Mouse (Mus musculus): ENCODE measurements around the gene Gpr33. TPM values are rescaled to one million over a fixed set of nuclear protein-coding genes. Genes with fewer than 3 reads are reported as not detected.

The Gpr33 gene
- polyA plus RNA-seq (2015; fragmentation: Nextera tagmentation; extraction: Ambion mirVana), result 0.09 TPM in 2 replicates

DNA sequence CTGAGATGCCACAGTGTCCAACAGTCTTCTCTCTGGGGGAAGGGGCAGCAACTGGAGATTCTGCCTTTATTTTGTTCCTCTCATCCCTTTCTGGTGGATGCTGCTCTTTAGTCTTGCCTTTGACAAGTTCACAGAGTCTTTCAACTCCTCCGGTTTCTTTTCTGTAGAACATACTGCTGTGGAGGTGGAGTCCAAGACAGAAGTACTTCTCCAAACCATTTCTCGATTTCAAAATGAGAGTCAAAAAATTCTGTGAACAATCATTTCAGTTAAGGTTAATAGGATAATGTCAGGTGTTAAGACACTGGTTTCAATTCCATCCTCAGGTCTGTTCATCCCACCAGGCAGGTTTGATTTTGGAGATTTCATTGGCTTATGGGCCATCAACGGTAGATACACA lies at the start of gene Gpr33:
TSS of gene Gpr33 (minus strand) at position 101 of the 400 bp plus-strand sequence.
- DNase-seq (ENCODE audit: low spot score), result no peak

- DNase-seq (ENCODE audit: low spot score), result no peak
Observed at GRCm38 (mm10) chr12:52049324-52049723, 21.5 kb upstream of the Gpr33 start.

DNA sequence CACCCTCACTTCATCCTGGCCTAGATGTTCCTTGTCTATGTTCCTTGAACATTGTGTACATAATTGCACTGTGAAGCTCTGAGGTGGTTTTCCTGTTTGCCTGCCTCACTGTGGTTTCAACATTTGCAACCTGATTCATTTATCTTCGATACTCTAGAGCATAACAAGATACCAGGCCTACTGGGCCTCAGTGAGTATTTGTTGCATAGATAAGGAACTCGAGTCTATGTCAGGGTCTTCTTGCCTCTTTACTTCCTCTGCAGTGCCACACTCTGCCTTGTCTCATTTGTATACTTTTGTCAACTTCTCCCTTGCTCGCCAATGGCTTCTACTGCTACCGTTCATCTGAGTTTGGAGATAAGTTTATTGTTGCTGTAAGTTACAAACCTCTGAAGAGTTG lies 18.5 kb upstream of the Gpr33 start:
- no peak for DNase-seq (ENCODE audit: low spot score)

DNA sequence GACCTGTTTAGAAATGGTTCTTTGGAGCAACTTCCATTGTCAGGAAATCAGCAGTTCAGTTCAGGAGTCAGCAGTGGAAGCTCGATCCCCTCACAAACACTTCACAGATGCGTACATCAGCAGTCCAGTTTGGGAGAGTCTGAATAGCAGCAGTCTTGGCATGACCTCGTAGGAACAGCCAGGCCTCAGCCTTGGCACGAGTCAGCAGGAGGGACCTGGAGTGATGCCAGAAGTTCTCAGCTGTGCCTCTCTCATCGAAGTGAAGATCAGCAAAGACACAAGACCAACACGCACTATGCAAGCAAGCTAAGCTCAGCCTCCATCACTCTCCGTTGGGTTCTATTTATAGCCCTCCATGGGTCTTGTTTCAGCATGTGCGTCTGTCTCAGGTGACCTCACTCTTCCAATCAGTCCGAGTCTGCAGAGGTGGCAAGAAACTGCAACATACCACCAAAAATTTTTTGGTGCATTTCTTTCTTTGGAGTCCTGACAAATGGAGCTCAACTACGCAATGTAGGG lies 15.0 kb upstream of the Gpr33 start:
- no peak for DNase-seq (ENCODE audit: low spot score)

DNA sequence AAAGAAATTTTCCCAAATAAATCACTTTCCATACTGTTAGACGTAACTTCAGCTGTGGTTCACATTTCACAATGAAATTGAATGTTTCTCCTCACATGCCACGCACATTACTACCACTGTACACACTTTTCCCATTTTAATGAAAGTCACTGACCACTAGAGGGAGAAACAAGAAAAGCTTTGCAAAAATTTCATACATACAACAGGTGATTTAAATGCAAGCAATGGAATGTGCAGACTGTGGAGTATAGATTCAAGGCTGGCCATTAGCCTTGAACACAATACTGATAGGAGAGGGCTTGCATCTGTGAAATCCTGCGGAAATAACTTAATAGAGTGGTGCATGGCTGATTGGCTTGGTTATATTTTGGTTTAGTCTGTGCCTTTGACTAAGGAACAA lies 10.5 kb upstream of the Gpr33 start:
- peak; percentile 12 for DNase-seq (ENCODE audit: low spot score)

GRCm38 (mm10) chr12:52034956-52035355 lies 7.1 kb upstream of the Gpr33 start:
- no peak for DNase-seq (ENCODE audit: low spot score)

GRCm38 (mm10) chr12:52032276-52032675 lies 4.4 kb upstream of the Gpr33 start:
- no peak for DNase-seq (ENCODE audit: low spot score)

GRCm38 (mm10) chr12:52014494-52015029 lies 13.3 kb downstream of the Gpr33 start:
- no peak for DNase-seq (ENCODE audit: low spot score)

- DNase-seq (ENCODE audit: low spot score), result no peak
Observed at GRCm38 (mm10) chr12:52014044-52014443, 13.8 kb downstream of the Gpr33 start.

- no peak for DNase-seq (ENCODE audit: low spot score)
Observed at GRCm38 (mm10) chr12:52013274-52013673, 14.6 kb downstream of the Gpr33 start.

DNA sequence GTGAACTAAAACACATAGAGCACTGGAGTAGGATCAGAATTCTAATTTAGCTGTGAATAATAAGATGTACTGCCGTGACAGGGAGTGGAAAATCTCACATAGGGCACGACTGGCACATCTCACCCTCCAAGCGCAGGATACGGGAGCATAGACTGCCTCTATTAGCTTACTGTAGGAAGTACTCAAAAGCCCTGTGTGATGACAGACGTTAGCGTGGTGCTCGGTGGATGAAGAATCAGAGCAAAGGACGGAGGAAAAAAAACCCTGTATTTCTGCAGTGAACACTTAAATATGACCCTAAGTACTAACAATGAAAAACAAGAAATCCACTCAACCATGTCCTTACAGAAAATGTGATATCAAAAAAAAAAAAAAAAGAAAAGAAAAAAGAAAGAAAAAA lies 15.7 kb downstream of the Gpr33 start:
- DNase-seq (ENCODE audit: low spot score), result no peak

GRCm38 (mm10) chr12:52010630-52010961 lies 17.3 kb downstream of the Gpr33 start:
- DNase-seq (ENCODE audit: low spot score), result peak; percentile 52

DNA sequence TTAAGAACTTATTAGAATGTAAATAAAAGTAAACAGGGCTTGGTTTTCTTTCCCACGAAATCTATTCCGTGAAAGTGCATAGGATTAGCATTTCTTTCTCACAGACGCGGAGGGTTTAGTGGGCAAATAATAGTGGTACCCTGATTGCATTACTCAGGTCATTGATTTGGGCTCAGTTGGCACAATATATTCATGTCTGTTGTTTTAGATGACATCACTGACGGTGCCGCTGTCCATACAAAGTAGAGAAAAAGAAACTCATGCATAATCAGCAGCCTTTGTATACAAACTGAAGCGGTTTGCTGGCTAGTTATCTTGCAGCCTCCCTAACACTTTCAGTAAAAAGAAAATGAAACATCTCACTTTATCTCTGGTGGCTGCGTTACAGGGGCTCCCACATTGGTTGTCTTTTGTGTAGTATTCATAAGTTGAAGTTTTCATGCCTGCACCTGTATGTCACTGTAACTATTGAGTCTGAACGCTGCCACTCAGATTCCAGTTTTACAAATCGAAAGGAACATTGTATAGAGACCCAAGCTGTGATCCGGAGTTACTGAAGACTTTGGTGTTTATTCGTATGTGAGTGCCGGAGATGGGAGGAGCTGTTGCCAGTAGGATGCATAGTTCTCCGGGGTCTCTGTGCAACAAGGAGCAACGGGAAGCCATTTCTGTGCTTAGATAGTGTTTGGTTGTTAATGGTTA lies 17.8 kb downstream of the Gpr33 start:
- DNase-seq (ENCODE audit: low spot score), result no peak

GRCm38 (mm10) chr12:52006633-52006994 lies 21.2 kb downstream of the Gpr33 start:
- no peak for DNase-seq (ENCODE audit: low spot score)

DNA sequence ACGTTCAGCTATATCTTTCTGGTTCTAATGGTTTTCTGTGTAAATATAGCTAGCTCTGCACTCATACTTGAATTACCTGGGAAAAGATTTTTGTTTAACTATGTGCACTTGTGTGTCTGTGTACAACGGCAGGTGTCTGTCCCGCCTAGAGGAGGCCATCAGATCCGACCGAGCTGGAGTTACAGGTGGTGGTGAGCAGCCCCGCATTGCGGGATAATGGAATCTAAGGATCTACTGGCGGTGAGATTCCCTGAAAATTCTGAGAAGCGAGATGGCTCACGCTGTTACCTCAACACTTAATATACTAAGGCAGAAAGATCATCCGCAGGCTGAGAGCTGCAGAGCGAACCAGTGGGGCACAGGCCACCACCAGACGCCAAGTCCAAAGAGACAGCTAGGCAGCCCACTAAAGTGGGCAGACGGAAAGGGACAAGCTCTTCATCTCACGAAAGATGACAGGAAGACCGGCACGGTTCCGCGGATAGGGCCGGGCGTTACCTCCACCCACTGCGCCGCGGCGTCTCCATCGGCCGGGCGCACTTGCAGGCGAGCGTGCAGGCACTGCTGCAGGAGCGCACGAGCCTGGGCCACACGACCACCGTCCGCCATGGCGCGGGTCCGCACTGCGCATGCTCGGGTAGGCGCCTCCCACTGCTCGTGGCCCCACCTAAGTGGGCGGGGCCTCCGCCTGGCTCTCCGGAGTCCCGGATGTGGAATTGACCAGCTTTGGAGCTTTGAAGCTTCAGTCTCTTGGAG lies 21.8 kb downstream of the Gpr33 start, which contains the start of gene Dtd2:
TSS of gene Dtd2 (minus strand) at position 625 of the 756 bp plus-strand sequence.
- DNase-seq (ENCODE audit: low spot score), result peak; percentile 94

- DNase-seq (ENCODE audit: low spot score), result no peak
Observed at GRCm38 (mm10) chr12:52002746-52003145, 25.1 kb downstream of the Gpr33 start.

DNA sequence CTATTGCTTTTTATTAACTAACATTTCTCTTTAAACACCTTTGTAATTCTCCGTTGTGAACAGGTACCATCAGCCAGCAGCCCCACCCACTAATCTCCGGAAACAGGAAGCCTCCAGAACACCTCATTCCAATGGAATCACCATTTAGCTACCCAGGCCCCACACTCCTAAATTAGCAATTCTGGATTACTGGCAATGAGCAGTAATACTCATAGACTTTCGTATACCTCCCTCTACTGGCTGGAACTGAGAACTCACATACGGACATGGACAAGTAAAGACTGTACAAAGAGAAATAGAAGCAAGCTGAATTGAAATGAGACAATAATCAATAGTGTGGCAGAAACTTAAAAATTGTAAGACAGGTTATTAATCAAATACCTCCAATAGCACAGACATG lies 26.3 kb downstream of the Gpr33 start:
- DNase-seq (ENCODE audit: low spot score), result peak; percentile 70

GRCm38 (mm10) chr12:51998366-51998932 lies 29.4 kb downstream of the Gpr33 start:
- no peak for DNase-seq (ENCODE audit: low spot score)

GRCm38 (mm10) chr12:51995738-51996536 lies 31.9 kb downstream of the Gpr33 start:
- DNase-seq (ENCODE audit: low spot score), result no peak

- DNase-seq (ENCODE audit: low spot score), result no peak
Observed at GRCm38 (mm10) chr12:51990629-51991028, 37.2 kb downstream of the Gpr33 start.

- DNase-seq (ENCODE audit: low spot score), result no peak
Observed at GRCm38 (mm10) chr12:51988536-51988935, 39.3 kb downstream of the Gpr33 start.
